Mouse (Mus musculus): ENCODE measurements around the gene Serinc1.

DNA sequence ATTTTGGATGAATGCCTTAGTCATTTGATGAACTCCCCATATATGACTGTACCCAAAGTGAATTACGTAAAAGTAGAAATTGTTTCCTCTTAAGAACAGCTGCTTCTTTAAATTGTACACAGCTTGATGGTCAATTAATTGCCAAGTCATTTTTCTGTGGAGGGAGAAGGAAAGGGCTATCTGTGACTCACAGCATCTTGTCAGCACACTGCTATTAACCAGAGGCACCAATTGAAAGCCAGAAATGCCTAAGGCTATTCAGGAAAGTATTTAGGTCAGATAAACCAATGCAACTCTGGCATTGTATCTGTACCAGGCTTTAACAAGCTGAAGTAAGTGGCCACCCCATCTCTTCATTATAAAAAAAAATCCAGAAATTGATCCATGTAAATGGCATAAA, 21.4 kb upstream of the Serinc1 start:
- TF ChIP-seq MAFK (IDR thresholded peaks at IDR 0.05; ENCODE audit: insufficient read depth, low read depth, low read length) (no peak), HCFC1 (IDR thresholded peaks at IDR 0.05; ENCODE audit: borderline replicate concordance, insufficient read depth, low read length) (no peak)
